Mouse (Mus musculus) right cerebral cortex, postnatal 14 days (tissue): ENCODE measurements at regions not wholly inside any gene's neighbourhood (a gene's known extent, or its start where the extent isn't known, plus 50 kb on each side); places are given as distances from the start of the nearest gene placed in this dataset.

Source experiments
- DNase-seq: peaks from one replicate; pipeline ENCODE4 v3.0.0; 2022

DNA sequence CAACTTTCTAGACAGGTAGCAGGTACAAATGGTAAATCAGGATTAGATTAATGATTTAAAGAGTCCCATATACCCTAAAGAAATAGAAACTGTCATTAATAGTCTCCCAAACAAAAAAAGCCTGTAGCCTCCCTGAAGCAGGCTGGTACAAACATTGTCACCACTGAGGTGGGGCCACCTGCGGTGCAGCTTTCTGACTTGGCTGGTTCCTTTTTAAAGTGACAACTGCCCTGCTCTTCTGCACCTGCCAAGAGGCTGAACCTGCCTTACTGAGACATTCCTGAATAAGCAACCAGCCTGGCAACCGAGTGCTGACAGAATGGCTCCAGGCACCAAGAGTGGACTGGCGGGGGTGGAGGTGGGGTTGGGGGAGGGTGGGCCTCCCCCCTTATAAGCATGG, 687.0 kb upstream of the Vrk2 start:
- DNase-seq = no peak

DNA sequence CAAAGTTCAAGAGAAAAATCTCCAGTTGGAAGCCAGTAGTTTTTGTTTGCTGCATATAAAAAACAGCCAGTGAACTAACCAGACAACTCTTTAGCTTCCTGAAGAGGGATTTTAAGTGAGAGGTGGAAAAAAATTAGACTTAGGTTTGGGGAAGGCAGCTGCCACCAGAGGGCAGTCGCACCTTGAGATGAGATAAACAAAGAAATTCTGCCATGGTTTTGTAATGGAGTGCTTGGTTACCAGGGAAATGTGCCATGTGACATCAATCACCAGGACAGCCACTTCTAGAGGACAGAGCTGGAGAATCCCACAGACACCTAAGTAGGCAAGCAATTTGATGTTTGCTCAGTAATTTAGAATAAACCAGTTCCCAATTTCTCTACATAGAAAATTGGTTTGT, 670.5 kb upstream of the Vrk2 start:
- peak; percentile 54 for DNase-seq

DNA sequence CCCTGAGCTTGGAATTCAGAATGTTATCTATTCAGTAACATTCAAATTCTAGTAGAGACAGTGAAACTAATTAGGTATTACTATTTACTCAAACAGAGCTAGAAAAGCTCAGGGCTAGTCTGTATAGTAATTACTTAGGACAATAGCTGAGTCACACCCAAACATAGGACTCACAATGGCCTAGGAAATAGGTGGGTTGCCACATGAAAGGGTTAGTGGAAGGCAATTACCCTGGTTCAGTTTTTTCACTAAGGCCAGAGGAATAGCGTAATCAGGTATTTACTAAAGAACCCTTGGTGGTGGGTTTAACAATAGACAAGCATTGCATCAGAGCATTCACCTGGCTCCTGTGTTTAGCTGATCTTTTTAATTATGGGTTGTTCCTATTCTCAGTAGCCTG, 664.7 kb upstream of the Vrk2 start:
- no peak for DNase-seq

DNA sequence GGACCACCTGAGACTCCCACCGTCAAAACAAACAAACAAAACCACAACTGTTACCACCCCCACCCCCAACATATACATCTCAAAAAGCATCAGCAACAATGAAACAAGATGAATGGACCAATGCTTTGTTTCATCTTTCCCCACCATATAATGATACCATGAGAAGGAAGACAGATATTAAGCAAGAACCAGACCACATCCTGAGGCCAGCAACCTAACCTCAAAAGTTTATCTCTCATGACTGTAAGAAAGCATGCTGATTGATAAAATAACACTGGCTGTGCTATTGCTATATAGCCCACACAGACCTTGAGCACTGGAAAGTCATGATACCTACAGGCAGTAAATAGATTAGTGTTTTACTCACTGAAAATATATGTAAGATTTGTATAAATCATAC, 642.1 kb upstream of the Vrk2 start:
- no peak for DNase-seq

DNA sequence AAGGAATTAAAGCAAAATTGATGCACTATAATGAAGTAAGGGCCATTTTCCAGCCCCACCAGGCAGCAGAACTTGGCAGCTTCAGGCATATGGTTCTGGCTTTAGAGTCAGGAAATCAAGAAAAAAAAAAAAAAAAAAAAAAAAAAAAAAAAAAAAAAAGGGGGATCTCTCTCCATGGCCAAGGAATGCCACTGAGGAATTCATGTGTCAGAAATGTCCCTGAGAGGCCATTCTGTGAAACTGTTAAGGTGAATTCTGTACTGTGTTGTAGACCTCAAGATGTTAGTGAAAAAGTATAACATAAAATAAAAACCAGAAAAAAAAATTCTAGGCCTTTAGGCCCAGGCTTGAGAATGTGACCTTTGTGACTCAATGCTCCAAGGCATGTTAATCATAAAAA, 632.7 kb upstream of the Vrk2 start:
- no peak for DNase-seq

DNA sequence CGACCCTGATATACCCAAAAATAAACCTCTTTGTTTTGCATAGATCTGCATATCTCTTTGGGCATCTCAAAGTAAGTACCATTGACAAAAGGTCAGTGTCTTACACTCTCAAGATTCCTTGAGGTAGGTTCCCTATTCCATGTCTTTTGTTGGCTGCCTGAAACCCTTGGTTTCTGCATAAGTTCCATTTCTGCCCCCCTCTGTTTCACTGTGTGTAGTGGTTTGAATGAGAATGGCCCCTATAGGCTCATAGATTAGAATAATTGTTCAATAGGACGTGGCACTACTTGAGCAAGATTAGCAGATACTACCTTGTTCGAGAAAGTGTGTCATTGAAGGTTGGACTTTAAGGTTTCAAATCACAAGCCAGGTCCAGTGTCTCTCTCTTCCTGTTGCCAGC, 628.6 kb upstream of the Vrk2 start:
- DNase-seq = no peak

DNA sequence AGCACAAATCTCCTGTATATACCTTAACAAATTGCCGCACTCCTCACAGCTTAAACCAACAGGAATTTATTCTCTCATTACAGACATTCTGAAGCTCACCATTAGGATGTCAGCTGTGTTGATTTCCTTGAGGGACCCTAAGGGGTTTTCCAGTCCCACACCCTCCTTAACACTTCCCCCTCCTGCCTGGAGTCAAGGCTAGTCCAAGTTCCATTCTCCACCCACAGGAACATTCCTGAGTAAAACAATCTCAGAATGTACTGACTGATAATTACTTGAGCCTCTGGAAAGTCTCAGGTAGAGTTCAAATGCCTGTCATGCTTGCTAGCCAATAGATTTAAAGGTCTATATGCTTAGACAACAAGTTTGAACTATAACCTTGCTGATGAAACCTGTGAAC, 628.2 kb upstream of the Vrk2 start:
- DNase-seq = no peak

DNA sequence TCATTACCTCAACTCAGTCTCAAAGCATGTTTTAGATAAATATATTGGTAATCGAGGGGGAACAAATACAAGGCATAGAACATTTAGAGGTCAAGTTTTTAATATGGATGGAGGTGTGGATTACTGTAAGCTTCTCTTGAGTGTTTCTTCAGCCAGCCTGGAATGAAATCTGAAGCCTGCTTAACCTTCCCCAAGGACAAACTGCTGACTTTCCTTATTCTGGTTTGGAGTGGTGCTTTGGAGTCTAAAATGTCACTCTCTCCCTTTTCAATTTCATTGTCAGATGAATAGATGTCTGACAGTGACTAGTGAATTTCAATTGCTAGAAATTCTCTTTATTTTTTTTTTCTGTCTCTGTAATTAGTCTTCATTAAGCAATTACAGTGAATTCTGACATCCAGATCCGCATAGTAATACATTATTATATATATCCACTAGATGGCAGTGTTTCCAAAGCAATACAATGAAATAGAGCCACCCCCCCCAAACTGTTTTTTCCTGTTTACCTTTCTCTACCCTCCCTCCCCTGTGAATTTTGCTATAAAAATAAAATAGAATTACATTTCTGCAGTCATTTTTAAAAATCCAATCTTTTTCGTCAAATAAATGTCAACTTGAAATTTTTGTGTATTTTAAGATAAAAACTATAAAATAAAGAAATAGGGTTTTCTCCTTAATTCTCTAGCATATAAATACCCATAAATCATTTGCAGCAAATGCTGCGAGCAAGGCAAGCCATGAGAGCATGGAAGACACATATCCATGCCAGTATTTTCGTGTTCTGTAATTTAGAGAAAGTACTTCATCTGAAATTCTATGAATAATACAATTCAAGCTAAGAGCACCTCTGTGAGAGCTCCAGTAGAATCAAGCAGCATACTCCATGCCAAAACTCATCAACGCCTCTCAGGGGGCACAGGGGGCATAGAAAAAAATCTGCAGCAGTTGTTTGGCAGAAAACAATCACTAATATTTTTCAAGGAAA, 626.2 kb upstream of the Vrk2 start:
- no peak for DNase-seq

DNA sequence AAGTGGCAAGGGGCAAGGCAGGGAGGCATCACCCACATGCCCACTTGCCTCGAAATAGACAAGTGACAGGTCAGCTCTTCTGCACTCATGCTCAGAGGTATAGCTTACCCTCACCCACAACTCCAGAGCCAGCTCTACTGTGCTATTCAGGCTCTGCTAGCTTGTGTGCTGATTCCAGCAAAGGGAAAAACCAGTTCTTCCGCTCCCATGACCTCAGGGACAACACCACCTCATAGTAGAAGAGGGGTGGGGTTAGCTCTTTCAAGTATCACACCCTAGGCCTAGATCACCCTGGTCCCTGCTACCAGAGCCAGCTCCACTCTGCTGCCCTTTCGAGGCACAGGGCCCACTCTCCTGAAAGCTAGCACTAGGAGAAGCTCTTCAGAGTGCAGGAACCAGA, 622.0 kb upstream of the Vrk2 start:
- DNase-seq = no peak

DNA sequence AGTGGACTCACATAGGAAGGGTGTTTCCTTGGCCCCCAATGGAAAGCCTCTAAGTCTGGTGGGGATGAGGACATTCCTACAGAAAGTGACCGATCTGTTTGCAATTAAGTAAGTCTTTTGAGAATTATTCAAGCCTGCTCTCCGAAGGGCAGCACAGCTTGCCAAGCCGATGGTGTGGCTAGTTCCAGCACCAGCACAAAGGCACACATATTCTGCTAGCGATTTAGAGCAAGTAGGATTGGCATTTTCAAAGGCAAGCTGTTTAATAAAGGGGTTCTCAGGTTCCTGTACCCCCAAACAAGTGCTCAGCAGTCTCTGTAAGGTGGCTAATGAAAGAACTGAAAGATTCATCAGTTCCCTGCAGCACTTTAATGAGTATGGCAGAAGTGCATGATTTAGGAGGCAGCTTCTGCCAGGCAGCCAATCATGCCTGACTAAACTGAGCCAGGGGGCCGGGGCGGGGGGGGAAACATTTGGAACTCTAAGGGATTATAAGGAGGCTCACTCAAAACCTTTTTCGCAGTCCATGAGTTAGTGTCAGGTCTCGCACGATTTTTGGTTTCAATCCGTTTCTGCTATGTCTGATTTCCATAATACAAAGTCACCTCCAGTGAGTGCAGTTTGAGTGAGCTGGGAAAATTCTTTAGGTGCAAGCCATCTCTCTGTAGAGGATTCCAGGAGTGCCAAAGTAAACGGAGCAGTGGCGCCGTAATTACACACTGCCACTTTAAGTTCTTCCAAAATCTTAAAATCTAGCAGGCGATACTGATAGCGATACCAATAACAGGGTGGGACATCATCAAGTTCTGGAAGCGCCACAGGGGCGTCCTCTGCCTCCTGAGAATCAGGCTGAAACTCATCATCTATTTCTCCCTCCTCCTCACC, 609.8 kb upstream of the Vrk2 start:
- DNase-seq = no peak

DNA sequence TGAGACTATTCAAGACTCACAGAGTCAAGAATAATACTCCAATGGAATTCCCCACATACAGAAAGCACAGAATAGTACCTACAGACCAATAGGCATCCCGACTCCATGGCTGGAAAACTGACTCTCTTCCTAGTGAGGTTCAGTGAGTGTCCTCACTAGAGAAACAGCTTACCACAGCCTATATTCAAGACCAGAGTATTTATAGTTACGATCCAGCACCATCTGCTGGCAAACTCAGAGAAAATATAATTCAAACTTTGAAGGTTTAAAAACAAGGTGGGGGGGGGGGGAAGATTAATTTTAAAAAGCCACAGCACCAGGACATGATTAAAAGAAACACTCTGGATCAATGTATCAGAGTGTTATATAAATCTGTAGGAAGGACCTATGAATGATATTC, 590.2 kb upstream of the Vrk2 start:
- no peak for DNase-seq

DNA sequence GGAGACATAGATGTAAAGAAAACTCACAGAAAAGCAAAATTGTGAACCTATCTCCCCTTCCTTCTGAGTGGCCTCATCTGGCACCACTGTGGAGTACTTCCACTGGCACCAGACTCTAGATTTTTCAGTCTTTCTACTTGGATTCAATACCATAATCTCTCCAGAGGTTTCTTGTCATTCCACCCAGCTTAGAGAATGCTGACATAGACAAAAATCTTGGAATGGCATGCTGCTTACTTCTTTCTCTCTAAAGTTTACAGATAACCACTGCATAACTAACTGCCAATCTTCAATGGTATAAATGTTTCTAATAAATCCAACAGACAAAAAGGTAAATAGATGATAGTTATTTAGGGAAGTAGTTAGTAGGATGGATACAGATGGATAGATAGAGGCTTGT, 589.6 kb upstream of the Vrk2 start:
- DNase-seq = no peak

DNA sequence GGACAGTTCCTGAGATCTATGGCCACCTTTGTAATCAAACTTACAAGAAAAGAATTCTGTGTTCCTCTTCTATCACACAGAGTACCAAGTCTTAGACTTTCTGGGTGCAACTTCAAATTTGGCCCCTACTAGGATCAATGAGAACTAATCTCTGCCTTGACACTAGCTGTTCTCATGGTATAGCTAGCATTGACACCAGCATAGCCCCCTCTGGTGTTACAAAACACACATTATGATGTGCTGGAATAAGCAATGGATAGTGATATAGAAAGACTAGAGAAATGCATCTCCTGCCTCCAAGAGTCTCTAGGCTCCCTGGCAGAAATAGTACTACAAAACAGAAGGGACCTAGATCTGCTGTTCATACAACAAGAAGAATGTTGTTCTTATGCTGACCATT, 566.6 kb upstream of the Vrk2 start:
- no peak for DNase-seq
